Mouse (Mus musculus) liver, embryonic 16.5 days (tissue): ENCODE results near the gene Reep1. TPM values are rescaled to one million over a fixed set of nuclear protein-coding genes. Genes with fewer than 3 reads are reported as not detected.
"Not testable (repeated sequence)": the region's sequence is repeated elsewhere in the genome, so short reads cannot be mapped to it uniquely, and the experiment has no call there.

Experiments used
- ATAC-seq: fragments of 200-750 bp; cut with Nextera tagmentation; 2 replicates; pipeline ENCODE4 v1.8.0; 2017; ENCODE audit warnings: low read depth, mild to moderate bottlenecking, moderate number of reproducible peaks, moderate library complexity
- H3K27ac ChIP-seq: fragments of 300-500 bp; sonication (generic); 2 replicates; pipeline ENCODE4 v1.5.1; 2014; ENCODE audit warnings: mild to moderate bottlenecking, low read length
- H3K27me3 ChIP-seq: fragments of 300-500 bp; sonication (generic); 2 replicates; pipeline ENCODE4 v1.6.1; 2014; ENCODE audit warnings: low read depth, low read length, mixed read lengths; ENCODE audit not compliant: control insufficient read depth, insufficient read depth
- H3K36me3 ChIP-seq: fragments of 300-500 bp; sonication (generic); 2 replicates; pipeline ENCODE4 v1.6.1; 2014; ENCODE audit warnings: mild to moderate bottlenecking; ENCODE audit not compliant: control insufficient read depth, insufficient read depth
- H3K4me1 ChIP-seq: fragments of 300-500 bp; sonication (generic); 2 replicates; pipeline ENCODE4 v1.6.1; 2014; ENCODE audit warnings: low read depth, low read length, mixed read lengths; ENCODE audit not compliant: control insufficient read depth
- H3K4me2 ChIP-seq: fragments of 300-500 bp; sonication (generic); 2 replicates; pipeline ENCODE4 v1.6.1; 2014; ENCODE audit warnings: low read depth, low read length, mixed read lengths
- H3K4me3 ChIP-seq: fragments of 300-500 bp; sonication (generic); 2 replicates; pipeline ENCODE4 v1.5.1; 2014; ENCODE audit warnings: low read depth, mild to moderate bottlenecking, low read length
- H3K9ac ChIP-seq: fragments of 300-500 bp; sonication (generic); 2 replicates; pipeline ENCODE4 v1.6.1; 2014; ENCODE audit warnings: low read depth, low read length
- H3K9me3 ChIP-seq: fragments of 300-500 bp; sonication (generic); replicated peaks from 2 replicates; pipeline ENCODE4 v1.6.1; 2016; ENCODE audit warnings: low read length; ENCODE audit not compliant: control insufficient read depth
- WGBS: fragments of 180-500 bp; shearing (Covaris S2); extraction: QIAGEN DNeasy Blood & Tissue Kit; methylation state at CpG from one replicate; pipeline ENCODE4 v1.1.7; 2014; ENCODE audit not compliant: insufficient replicate concordance; 5-methylcytosine and 5-hydroxymethylcytosine counted together
- polyA plus RNA-seq: library from polyadenylated mRNA; unstranded; fragments of >200 nt; fragmentation: Nextera tagmentation; extraction: Ambion mirVana; gene quantifications from 2 replicates; pipeline ENCODE4 v1.2.1, GENCODE M21; 2015

Reep1 gene
- polyA plus RNA-seq, 1 experiment from 2014 or later, result 3.4 TPM

- Histone ChIP-seq H3K4me1 (peaks cover 17% of the 10 kb centered on the region), H3K27ac (peak within 1 kb of the TSS; percentile 96), H3K9ac (peak within 1 kb of the TSS; percentile 94), H3K4me2 (peak within 1 kb of the TSS; percentile 86), H3K4me3 (peak within 1 kb of the TSS; percentile 97), H3K36me3 (0 out of 2 replicates have a peak, but pooled peaks cover 2% of the 10 kb centered on the region), H3K9me3 (no peaks in the 10 kb centered on the region), H3K27me3 (no peaks in the 10 kb centered on the region; the same call in 1 of the 2 replicates)
- peak; percentile 97 for ATAC-seq
- whole genome bisulfite sequencing, result under 1% methylated on average over 64 of the region's 64 CpGs
Observed at GRCm38 (mm10) chr6:71830690-71831580, 123.6 kb downstream of the Reep1 start, which contains the start of gene Immt. Immt (plus strand) TSS chr6:71831331.

GRCm38 (mm10) chr6:71831581-71831960 lies 124.2 kb downstream of the Reep1 start:
- H3K4me2 ChIP-seq, result peak overlapping the region; percentile 86
- under 1% methylated on average over 21 of the region's 21 CpGs for WGBS
- 0 out of 2 replicates have a peak, but pooled peaks cover 2% of the 10 kb centered on the region for H3K36me3 ChIP-seq
- peaks cover 19% of the 10 kb centered on the region for H3K4me1 ChIP-seq
- H3K4me3 ChIP-seq, result peak overlapping the region; percentile 97
- ATAC-seq, result peak; percentile 97
- H3K27me3 ChIP-seq, result no peaks in the 10 kb centered on the region
- no peaks in the 10 kb centered on the region for H3K9me3 ChIP-seq
- peak overlapping the region; percentile 94 for H3K9ac ChIP-seq
- peak overlapping the region; percentile 96 for H3K27ac ChIP-seq

- 0 out of 2 replicates have a peak, but pooled peaks cover 2% of the 10 kb centered on the region for H3K36me3 ChIP-seq
- H3K9ac ChIP-seq, result no peak overlapping the region
- ATAC-seq, result no peak
- no peak overlapping the region for H3K4me2 ChIP-seq
- H3K9me3 ChIP-seq, result no peaks in the 10 kb centered on the region
- no peaks in the 10 kb centered on the region for H3K27me3 ChIP-seq
- H3K4me3 ChIP-seq, result no peak overlapping the region
- H3K4me1 ChIP-seq, result peaks cover 18% of the 10 kb centered on the region
- no peak overlapping the region for H3K27ac ChIP-seq
- WGBS, result 24% methylated on average over 2 of the region's 2 CpGs
Observed at GRCm38 (mm10) chr6:71836811-71837210, 129.4 kb downstream of the Reep1 start.

- no peak for ATAC-seq
- no peak overlapping the region for H3K9ac ChIP-seq
- 0 out of 2 replicates have a peak, but pooled peaks cover under 1% of the 10 kb centered on the region for H3K36me3 ChIP-seq
- H3K27me3 ChIP-seq, result no peaks in the 10 kb centered on the region
- H3K4me3 ChIP-seq, result no peak overlapping the region
- no peak overlapping the region for H3K4me2 ChIP-seq
- no peaks in the 10 kb centered on the region for H3K9me3 ChIP-seq
- peaks cover 7% of the 10 kb centered on the region for H3K4me1 ChIP-seq
- no peak overlapping the region for H3K27ac ChIP-seq
Observed at GRCm38 (mm10) chr6:71839815-71840214, 132.5 kb downstream of the Reep1 start.

- H3K9me3 ChIP-seq, result no peaks in the 10 kb centered on the region
- ATAC-seq, result peak; percentile 82
- H3K4me2 ChIP-seq, result no peak overlapping the region
- 80% methylated on average over 1 of the region's 1 CpGs for WGBS
- no peaks in the 10 kb centered on the region for H3K27me3 ChIP-seq
- peaks cover 2% of the 10 kb centered on the region; the same call in 1 of the 2 replicates for H3K36me3 ChIP-seq
- H3K4me1 ChIP-seq, result peaks cover 7% of the 10 kb centered on the region
- H3K27ac ChIP-seq, result peak overlapping the region; percentile 71
- H3K9ac ChIP-seq, result no peak overlapping the region
- H3K4me3 ChIP-seq, result no peak overlapping the region
Observed at GRCm38 (mm10) chr6:71840597-71841290, 133.4 kb downstream of the Reep1 start.

GRCm38 (mm10) chr6:71846906-71847305 lies 139.5 kb downstream of the Reep1 start:
- not testable (repeated sequence) for H3K4me1 ChIP-seq, H3K27me3 ChIP-seq, H3K4me3 ChIP-seq, H3K4me2 ChIP-seq, ATAC-seq, H3K9me3 ChIP-seq, H3K27ac ChIP-seq, H3K9ac ChIP-seq
- 84% methylated on average over 6 of the region's 6 CpGs for WGBS
- peaks cover 10% of the 10 kb centered on the region for H3K36me3 ChIP-seq

Other genes with a start within 250 kb of the Reep1 start
- gene Rnf103, start 213.7 kb upstream of the Reep1 start, polyA plus RNA-seq, result 3.8 and 6.5 TPM in 2 replicates
- gene Chmp3, start 163.8 kb upstream of the Reep1 start, polyA plus RNA-seq, result 30.4 and 31.2 TPM in 2 replicates
- gene Kdm3a, start 74.6 kb upstream of the Reep1 start, polyA plus RNA-seq, result 16.5 and 18.4 TPM in 2 replicates
- gene Mrpl35, start 119.4 kb downstream of the Reep1 start, polyA plus RNA-seq, result 51.1 and 55.0 TPM in 2 replicates
- 111 and 113 TPM in 2 replicates for gene Immt, start 123.8 kb downstream of the Reep1 start, polyA plus RNA-seq
- 47.5 and 50.9 TPM in 2 replicates for gene Ptcd3, start 201.2 kb downstream of the Reep1 start, polyA plus RNA-seq
- 13.8 and 14.3 TPM in 2 replicates for gene Polr1a, start 201.5 kb downstream of the Reep1 start, polyA plus RNA-seq